ENCODE assay signal across 13 mouse cellular contexts in genomic region chr9:68486646-68487045, GRCm38 (mm10).
DNase-seq lines count a peak whose midpoint lies in the region; TF ChIP-seq lines count a peak whose summit lies in the region.
"Had no signal": no experiment of that assay in that cellular context is flagged by ENCODE, and none has a peak within 500 bp of the region (broad histone marks: within the 10 kb centered on the region; RNA-seq: fewer than 3 reads in every experiment).

No protein-coding gene starts in this region.

- H3K4me3 ChIP-seq in gastrocnemius, adult 2 months, result no peak overlapping the region
- H3K4me3 ChIP-seq: intestine, embryonic 15.5 days had no signal

- DNase-seq in gastrocnemius, postnatal 25 days, result peak; percentile 8
- DNase-seq in gastrocnemius, adult 8-10 months (ENCODE audit: low spot score in 2 of 2), result no peak
- DNase-seq in left cerebral cortex, postnatal 4 days, result peak; percentile 93
- DNase-seq in left cerebral cortex, adult 9 months (ENCODE audit: low spot score in 2 of 2), result no peak
- peak; percentile 9 for DNase-seq in cerebellum, adult 9-10 months
- DNase-seq in layer of hippocampus, adult 9-11 months, result peak; percentile 19
- no peak for DNase-seq in kidney, postnatal 36 days
- no peak for DNase-seq in gastrocnemius, adult 2 months
- DNase-seq: adrenal gland, adult 2 months; B cell, adult 2 months; lung, embryonic 14.5 days; thymus, adult 2 months had no signal

- H3K27ac ChIP-seq in gastrocnemius, adult 2 months, result no peak overlapping the region
- H3K27ac ChIP-seq: intestine, embryonic 15.5 days had no signal

- intact Hi-C loops in left cerebral cortex, postnatal 4 days (cut with DNase I), result no loop called here
- intact Hi-C loops in gastrocnemius, adult 2 months (cut with DNase I), result no loop called here

- TF ChIP-seq CTCF in gastrocnemius, adult 2 months (IDR thresholded peaks at IDR 0.05), result no peak

Comparison
In these comparisons a context has a peak if more than half of its experiments do, and no peak if none do; other contexts are left out.
1. DNase-seq: peak in gastrocnemius, postnatal 25 days (single experiment), left cerebral cortex, postnatal 4 days (single experiment), cerebellum, adult 9-10 months (single experiment) and layer of hippocampus, adult 9-11 months (single experiment); none in gastrocnemius, adult 8-10 months (0 of 2), left cerebral cortex, adult 9 months (0 of 2), kidney, postnatal 36 days (0 of 2) and gastrocnemius, adult 2 months (single experiment).